Mouse (Mus musculus) bone marrow, adult 2 months (tissue): Measurements from ENCODE around the gene Camsap1.

Source experiments
- CTCF ChIP-seq: fragments of 200-500 bp; IDR thresholded peaks from 2 replicates; pipeline ENCODE4 v1.5.1; 2011; ENCODE audit warnings: low read length, control low read depth; ENCODE audit not compliant: control insufficient read depth, insufficient read depth
- POLR2A ChIP-seq: fragments of 200-500 bp; IDR thresholded peaks from 2 replicates; pipeline ENCODE4 v1.6.1; 2011; ENCODE audit warnings: low read depth, mild to moderate bottlenecking, control low read depth, low read length, borderline replicate concordance; ENCODE audit not compliant: control insufficient read depth

DNA sequence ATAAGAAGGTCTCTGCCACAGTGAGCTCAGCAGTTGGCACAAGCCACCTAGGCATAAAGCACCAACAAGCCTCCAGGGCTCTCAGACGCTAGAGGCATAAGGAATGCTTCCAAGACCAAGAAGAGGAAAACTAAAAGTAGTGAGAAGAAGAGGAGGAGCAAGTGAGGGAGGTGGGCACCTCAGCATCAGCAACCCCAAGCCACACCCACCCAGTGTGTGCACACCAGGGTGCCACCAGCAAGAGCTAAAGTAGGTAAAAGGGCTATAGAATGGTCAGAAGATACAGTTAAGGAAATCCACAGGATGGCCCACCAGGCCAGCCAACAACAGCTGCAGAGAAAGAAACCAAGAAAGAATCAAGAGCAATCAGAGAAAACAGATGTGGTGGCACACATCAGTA is 28.3 kb upstream of the Camsap1 start:
- no peak for TF ChIP-seq POLR2A
- no peak for TF ChIP-seq CTCF
